Mouse (Mus musculus) cerebellum, adult 2 months (tissue): ENCODE results near the gene Tdrd7. TPM values are rescaled to one million over a fixed set of nuclear protein-coding genes. Genes with fewer than 3 reads are reported as not detected.

Experiments used
- DNase-seq, 2 experiments: peaks; one replicate each; pipeline ENCODE4 v3.0.0; 2021
- H3K27ac ChIP-seq: fragments of 200-500 bp; 2 replicates; pipeline ENCODE4 v1.5.1; 2012; ENCODE audit warnings: low read length, control low read depth, inconsistent platforms; ENCODE audit not compliant: insufficient read depth
- H3K27me3 ChIP-seq: fragments of 200-500 bp; 2 replicates; pipeline ENCODE4 v1.6.1; 2012; ENCODE audit warnings: inconsistent platforms, mild to moderate bottlenecking, low read length, moderate library complexity; ENCODE audit not compliant: control insufficient read depth, insufficient read depth
- H3K4me1 ChIP-seq: fragments of 200-500 bp; 2 replicates; pipeline ENCODE4 v1.6.1; 2011; ENCODE audit warnings: low read length; ENCODE audit not compliant: control insufficient read depth, insufficient read depth
- H3K4me3 ChIP-seq: fragments of 200-500 bp; replicated peaks from 2 replicates; pipeline ENCODE3; 2011; ENCODE audit warnings: mild to moderate bottlenecking, low read depth, low read length, control low read depth; ENCODE audit not compliant: insufficient read depth
- CTCF ChIP-seq: fragments of 200-500 bp; IDR thresholded peaks from 2 replicates; pipeline ENCODE4 v1.5.1; 2011; ENCODE audit warnings: low read depth, mild to moderate bottlenecking, control low read depth, low read length, moderate library complexity, borderline replicate concordance; ENCODE audit not compliant: insufficient read depth
- POLR2A ChIP-seq: fragments of 200-500 bp; IDR thresholded peaks from 2 replicates; pipeline ENCODE4 v1.6.1; 2011; ENCODE audit warnings: low read length, control low read depth, borderline replicate concordance; ENCODE audit not compliant: insufficient read depth
- WGBS: fragments of 180-500 bp; shearing (Covaris S2); methylation state at CpG from one replicate; pipeline ENCODE4 v1.1.7; 2018; 5-methylcytosine and 5-hydroxymethylcytosine counted together
- polyA plus RNA-seq: library from polyadenylated mRNA; depleted of rRNA; stranded (reverse); fragments of >200 nt; gene quantifications from 2 replicates; pipeline ENCODE4 v1.2.3, GENCODE M21; 2012

Gene Tdrd7
- polyA plus RNA-seq, 1 experiment: 29.6 TPM

DNA sequence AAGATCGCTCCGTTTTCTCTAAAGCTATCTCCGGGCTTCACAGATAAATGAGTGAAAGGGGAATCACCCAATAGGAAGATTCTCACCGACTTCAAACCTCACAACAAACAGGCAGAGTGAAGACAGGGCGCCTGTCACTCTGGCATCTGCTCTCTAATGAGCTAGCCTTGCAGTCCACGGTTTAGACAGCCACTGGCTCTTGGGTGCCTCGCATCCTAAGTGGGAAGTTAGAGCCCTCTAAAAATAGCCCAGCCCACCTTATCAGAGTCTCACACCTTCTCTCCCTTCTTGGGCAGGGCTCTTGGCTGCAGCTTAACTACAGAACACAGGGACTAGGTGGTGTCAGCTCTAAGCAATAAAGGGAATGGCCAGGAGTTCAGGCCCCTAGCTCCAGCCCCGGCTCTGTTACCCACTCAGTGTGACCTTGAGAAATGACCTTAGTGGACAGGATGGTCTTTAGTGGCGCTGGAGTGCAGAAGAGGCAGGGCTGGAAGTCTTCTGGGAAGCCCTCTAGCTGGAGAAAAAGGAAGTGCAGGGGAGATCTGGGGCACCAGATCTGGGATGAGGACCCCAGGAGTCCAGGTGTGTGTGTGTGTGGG lies 75.6 kb downstream of the Tdrd7 start:
- Histone ChIP-seq H3K27me3 (no peaks in the 10 kb centered on the region), H3K4me1 (peaks cover 22% of the 10 kb centered on the region), H3K4me3 (peak overlapping the region; percentile 57), H3K27ac (peak overlapping the region; percentile 96)
- TF ChIP-seq CTCF (peak; percentile 72), POLR2A (peak; percentile 5; the same call in 1 of the 2 replicates)
- peak; percentile 70 to 71 for DNase-seq
- 7% methylated on average over 9 of the region's 9 CpGs for WGBS

DNA sequence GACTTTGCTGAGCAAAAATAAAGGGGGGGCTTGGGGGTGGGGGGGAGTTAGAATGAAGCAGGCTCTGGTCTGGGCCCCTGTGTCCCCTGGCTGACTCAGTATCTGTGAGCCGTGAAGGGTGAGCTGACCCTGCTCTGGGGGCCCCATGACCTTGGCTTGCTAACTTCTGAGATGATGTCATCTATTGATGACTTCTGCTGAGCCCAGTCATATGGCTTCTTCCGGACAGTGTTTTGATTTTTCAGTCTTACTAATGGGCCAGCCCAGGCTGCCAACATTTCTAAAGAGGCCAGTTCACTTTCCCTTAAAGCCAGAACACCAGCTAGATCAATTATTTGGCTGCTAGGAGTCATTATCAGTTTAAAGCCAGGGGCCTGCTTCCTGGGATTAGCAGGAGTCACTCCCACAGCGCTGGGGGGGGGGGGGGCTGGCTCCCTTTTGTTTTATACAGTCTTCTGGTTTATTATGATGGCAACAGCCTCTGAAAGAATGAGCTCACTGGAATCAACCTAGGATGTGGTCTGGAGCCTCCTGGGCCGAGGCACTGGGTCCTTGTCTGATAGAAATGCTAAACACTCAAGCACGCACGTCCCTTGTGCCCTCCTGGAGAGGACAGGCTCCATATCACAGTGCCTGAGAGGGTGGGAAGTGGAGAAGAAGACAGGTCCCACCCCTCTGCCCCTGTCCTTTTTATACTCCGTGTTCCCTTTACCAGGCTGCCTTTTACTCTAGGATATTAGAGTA lies 76.8 kb downstream of the Tdrd7 start:
- 0 out of 2 replicates have a peak overlapping the region, but pooled peaks have one; percentile 0 for H3K27ac ChIP-seq
- no peak for DNase-seq
- 36% methylated on average over 7 of the region's 7 CpGs for whole genome bisulfite sequencing
- no peaks in the 10 kb centered on the region for H3K27me3 ChIP-seq
- peaks cover 27% of the 10 kb centered on the region for H3K4me1 ChIP-seq
- peak overlapping the region; percentile 57 for H3K4me3 ChIP-seq
- no peak for TF ChIP-seq POLR2A
- no peak for TF ChIP-seq CTCF

DNA sequence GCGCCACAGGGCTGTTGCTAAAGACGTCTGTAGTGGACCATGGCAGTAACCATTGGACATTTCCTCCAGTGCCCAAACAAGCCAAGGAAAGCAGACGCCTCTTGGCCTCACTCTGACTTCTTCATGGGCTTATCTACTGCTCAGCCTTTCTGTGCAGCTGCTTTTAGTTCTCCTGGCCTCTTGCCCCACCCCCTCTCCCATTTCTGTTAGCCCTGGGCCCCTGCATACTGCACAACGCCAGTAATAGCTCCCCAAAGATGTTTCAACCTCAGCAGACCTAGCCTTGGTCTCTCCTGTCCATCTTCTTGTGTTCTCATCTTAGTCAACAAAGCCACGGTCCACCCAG lies 77.3 kb downstream of the Tdrd7 start:
- WGBS: 53% methylated on average over 5 of the region's 5 CpGs
- Histone ChIP-seq H3K4me3 (no peak overlapping the region), H3K27me3 (no peaks in the 10 kb centered on the region), H3K27ac (0 out of 2 replicates have a peak overlapping the region, but pooled peaks have one; percentile 0), H3K4me1 (peaks cover 33% of the 10 kb centered on the region)
- no peak for DNase-seq
- TF ChIP-seq CTCF: no peak
- no peak for TF ChIP-seq POLR2A

DNA sequence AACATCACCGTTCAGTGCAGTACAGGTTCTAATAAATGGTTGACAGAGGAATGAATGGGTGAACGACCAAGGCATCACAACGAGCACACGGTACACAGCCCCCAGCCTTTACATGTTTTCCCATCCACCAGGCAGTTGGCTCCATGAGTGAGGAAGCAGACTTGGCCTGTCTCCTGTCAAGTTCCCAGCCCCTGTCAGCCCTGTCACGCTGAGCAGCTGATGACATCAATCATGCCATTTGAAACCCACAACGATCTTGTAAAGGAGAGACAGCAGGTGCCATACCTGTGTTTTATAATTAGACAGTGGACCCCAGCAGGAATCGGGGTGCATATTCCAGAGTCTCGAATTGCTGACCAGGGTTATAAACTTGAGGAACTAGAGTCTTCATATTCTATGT lies 78.2 kb downstream of the Tdrd7 start:
- TF ChIP-seq CTCF: no peak
- no peak for TF ChIP-seq POLR2A
- 34% methylated on average over 8 of the region's 8 CpGs for WGBS
- DNase-seq: no peak
- Histone ChIP-seq H3K4me3 (no peak overlapping the region), H3K27ac (no peak overlapping the region), H3K27me3 (no peaks in the 10 kb centered on the region), H3K4me1 (peaks cover 39% of the 10 kb centered on the region)

DNA sequence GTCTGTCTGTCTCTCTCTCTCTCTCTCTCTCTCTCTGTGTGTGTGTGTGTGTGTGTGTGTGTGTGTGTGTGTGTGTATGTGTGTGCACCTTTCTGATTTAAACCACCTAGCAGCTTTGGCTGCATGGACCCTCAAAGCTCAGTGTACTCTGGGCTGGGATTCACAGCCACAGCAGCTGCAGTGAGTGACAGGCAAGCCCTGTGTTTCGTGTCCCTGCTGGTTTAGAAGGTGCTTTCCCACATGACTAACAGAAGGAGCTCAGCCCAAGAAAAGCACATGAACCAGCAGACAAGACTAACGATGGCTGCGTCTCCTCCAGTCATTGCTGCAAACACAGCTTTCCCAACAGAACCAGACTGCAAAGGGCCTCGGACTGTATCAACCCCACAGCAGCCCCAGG lies 82.8 kb downstream of the Tdrd7 start:
- Histone ChIP-seq H3K4me3 (no peak overlapping the region), H3K27ac (no peak overlapping the region), H3K4me1 (peaks cover 35% of the 10 kb centered on the region), H3K27me3 (no peaks in the 10 kb centered on the region)
- WGBS: 26% methylated on average over 4 of the region's 4 CpGs
- TF ChIP-seq CTCF (no peak), POLR2A (no peak)
- DNase-seq: no peak

DNA sequence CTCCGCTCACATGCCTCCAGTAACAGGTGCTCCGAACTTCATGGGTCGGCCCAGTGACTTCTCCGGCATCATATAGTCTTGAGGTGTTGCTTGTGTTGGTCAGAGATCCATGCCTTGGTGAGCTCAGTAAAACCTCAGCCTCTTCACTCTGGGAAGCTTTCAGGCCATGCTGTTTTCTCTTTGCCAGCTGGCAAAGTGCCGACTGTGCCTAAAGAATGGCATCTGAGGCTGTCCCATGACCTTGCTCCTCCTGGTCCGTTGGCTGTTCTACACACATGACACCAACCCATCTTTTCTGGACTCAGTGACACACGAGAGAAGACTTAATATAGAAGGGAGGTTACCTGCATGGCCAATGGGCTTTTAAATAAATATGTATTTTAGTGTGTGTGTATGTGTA lies 83.3 kb downstream of the Tdrd7 start:
- TF ChIP-seq CTCF: no peak
- TF ChIP-seq POLR2A: no peak
- Histone ChIP-seq H3K27ac (no peak overlapping the region), H3K4me3 (no peak overlapping the region), H3K27me3 (no peaks in the 10 kb centered on the region), H3K4me1 (peaks cover 35% of the 10 kb centered on the region)
- 52% methylated on average over 7 of the region's 7 CpGs for WGBS
- DNase-seq: no peak

DNA sequence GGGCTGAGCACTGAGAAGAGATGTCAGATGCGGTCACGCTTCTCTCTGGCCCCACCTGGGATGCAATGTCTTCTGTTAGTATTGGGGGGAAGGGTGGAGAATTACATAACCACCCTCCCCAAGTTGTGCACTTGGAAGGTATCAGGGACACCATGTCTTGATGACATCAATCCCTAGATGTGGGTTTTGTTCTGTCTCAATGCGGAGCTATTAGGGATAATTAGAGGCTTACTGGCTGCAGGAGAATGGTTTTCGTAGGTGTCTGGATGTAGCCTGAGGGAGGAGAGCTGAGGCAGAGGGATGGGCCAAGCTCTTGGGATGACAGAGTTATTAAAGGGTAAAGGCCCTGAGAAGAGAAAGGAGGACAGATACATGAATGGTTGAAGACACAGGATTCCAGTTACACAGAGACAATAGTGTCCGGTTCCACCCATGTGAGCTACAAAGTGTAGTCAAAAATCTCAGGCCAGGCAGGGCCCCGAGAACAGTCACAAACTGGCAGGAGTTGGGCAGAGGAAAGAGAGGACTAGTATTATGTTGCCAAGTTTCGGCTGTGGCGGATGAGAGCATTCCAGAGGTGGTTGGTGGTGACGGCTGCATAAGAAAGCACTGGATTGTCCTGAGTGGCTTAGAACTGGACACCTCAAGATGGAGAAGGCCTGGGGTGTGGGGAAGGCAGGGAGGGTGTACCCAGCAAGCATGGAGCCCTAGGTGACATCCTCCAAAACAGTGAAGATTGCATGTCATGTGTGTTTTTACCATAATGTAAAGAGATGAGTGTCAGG lies 88.4 kb downstream of the Tdrd7 start:
- no peak for DNase-seq
- H3K4me3 ChIP-seq: no peak overlapping the region
- peak overlapping the region; percentile 16; the same call in 1 of the 2 replicates for H3K27ac ChIP-seq
- WGBS: 77% methylated on average over 9 of the region's 9 CpGs
- no peak for TF ChIP-seq POLR2A
- H3K4me1 ChIP-seq: peaks cover 35% of the 10 kb centered on the region
- H3K27me3 ChIP-seq: no peaks in the 10 kb centered on the region
